Mouse (Mus musculus) liver, embryonic 12.5 days (tissue): ENCODE data around the gene Slc30a3. TPM values are rescaled to one million over a fixed set of nuclear protein-coding genes. Genes with fewer than 3 reads are reported as not detected.

ENCODE experiments used
- ATAC-seq: fragments of 200-750 bp; cut with Nextera tagmentation; 2 replicates; pipeline ENCODE4 v1.8.0; 2017; ENCODE audit warnings: moderate number of reproducible peaks, mild to moderate bottlenecking, moderate library complexity
- H3K27ac ChIP-seq: fragments of 300-500 bp; sonication (generic); 2 replicates; pipeline ENCODE4 v1.5.1; 2016; ENCODE audit warnings: mild to moderate bottlenecking
- H3K27me3 ChIP-seq: fragments of 300-500 bp; sonication (generic); replicated peaks from 2 replicates; pipeline ENCODE4 v1.6.1; 2016; ENCODE audit warnings: mild to moderate bottlenecking, moderate library complexity
- H3K36me3 ChIP-seq: fragments of 300-500 bp; sonication (generic); 2 replicates; pipeline ENCODE4 v1.6.1; 2016; ENCODE audit warnings: mild to moderate bottlenecking, moderate library complexity
- H3K4me1 ChIP-seq: fragments of 300-500 bp; sonication (generic); 2 replicates; pipeline ENCODE4 v1.6.1; 2016
- H3K4me2 ChIP-seq: fragments of 300-500 bp; sonication (generic); 2 replicates; pipeline ENCODE4 v1.6.1; 2016; ENCODE audit warnings: mild to moderate bottlenecking, moderate library complexity
- H3K4me3 ChIP-seq: fragments of 300-500 bp; sonication (generic); 2 replicates; pipeline ENCODE4 v1.5.1; 2016; ENCODE audit warnings: mild to moderate bottlenecking, moderate library complexity
- H3K9ac ChIP-seq: fragments of 300-500 bp; sonication (generic); 2 replicates; pipeline ENCODE4 v1.6.1; 2016; ENCODE audit warnings: mild to moderate bottlenecking, moderate library complexity
- H3K9me3 ChIP-seq: fragments of 300-500 bp; sonication (generic); replicated peaks from 2 replicates; pipeline ENCODE4 v1.6.1; 2016; ENCODE audit warnings: mild to moderate bottlenecking, moderate library complexity
- WGBS: fragments of 180-500 bp; shearing (Covaris S2); methylation state at CpG from one replicate; pipeline ENCODE4 v1.1.7; 2016; ENCODE audit not compliant: insufficient replicate concordance; 5-methylcytosine and 5-hydroxymethylcytosine counted together
- polyA plus RNA-seq: library from polyadenylated mRNA; unstranded; fragments of >200 nt; fragmentation: Nextera tagmentation; extraction: Ambion mirVana; gene quantifications from 2 replicates; pipeline ENCODE4 v1.2.1, GENCODE M21; 2016

Slc30a3 gene
- polyA plus RNA-seq, 1 experiment from 2014 or later, result 0.26 TPM

DNA sequence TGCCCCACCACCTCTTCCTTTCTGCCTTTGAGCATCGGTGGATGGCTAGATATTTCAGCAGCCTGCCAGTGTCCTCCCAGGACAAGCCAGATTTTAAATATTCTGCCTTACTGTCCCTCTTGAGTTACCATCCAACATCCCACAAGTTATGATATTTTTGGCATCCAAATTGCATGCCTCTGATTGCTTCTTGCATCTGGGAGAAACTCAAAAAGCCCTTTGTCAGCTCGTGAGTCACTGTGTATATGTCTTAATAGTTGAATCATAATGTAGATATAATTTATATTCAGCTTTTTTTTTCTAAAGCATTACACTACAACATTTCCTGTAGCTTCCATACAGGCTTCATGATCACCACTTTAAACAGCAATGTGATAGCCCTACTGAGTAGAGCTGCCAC is 20.9 kb downstream of the Slc30a3 start:
- Histone ChIP-seq H3K4me1 (peaks cover 13% of the 10 kb centered on the region), H3K9me3 (no peaks in the 10 kb centered on the region), H3K4me3 (no peak overlapping the region), H3K9ac (no peak overlapping the region), H3K4me2 (no peak overlapping the region), H3K36me3 (no peaks in the 10 kb centered on the region), H3K27ac (no peak overlapping the region), H3K27me3 (peaks cover 89% of the 10 kb centered on the region)
- ATAC-seq, result no peak
- WGBS, result 75% methylated on average over 2 of the region's 2 CpGs

GRCm38 (mm10) chr5:31086606-31087005 is 21.4 kb downstream of the Slc30a3 start:
- WGBS, result 27% methylated on average over 7 of the region's 7 CpGs
- no peak for ATAC-seq
- peaks cover 84% of the 10 kb centered on the region for H3K27me3 ChIP-seq

DNA sequence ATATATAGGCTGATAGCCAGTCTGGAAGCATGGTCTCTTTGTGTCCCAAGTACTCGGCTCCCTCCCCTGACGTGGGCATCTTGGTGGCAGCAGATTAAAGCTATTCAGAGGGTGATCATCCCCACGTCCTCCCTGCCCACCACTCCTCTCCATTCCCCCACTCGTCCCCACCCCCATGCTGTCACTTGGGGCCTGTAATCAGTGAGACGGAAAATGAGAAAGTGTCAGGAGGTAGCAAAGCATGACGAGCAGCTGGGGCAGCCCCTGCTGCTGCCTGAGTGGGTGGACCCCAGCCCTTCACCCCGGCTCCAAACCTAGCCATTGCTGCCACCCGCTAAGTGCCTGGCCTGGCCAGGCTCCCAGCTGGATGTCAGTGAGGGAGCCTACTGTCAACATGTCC is 24.1 kb downstream of the Slc30a3 start:
- Histone ChIP-seq H3K4me2 (no peak overlapping the region), H3K27me3 (peaks cover 57% of the 10 kb centered on the region), H3K27ac (no peak overlapping the region), H3K9ac (no peak overlapping the region; the same call in 1 of the 2 replicates), H3K4me3 (no peak overlapping the region), H3K36me3 (peaks cover 3% of the 10 kb centered on the region), H3K9me3 (no peaks in the 10 kb centered on the region), H3K4me1 (peaks cover 13% of the 10 kb centered on the region)
- ATAC-seq, result no peak
- WGBS, result 32% methylated on average over 8 of the region's 8 CpGs

More at GRCm38 (mm10) chr5:31086606-31087005, 21.4 kb downstream of the Slc30a3 start:
- Histone ChIP-seq H3K36me3 (no peaks in the 10 kb centered on the region), H3K27ac (no peak overlapping the region), H3K4me2 (no peak overlapping the region), H3K4me1 (peaks cover 13% of the 10 kb centered on the region), H3K9me3 (no peaks in the 10 kb centered on the region), H3K9ac (no peak overlapping the region), H3K4me3 (no peak overlapping the region)

DNA sequence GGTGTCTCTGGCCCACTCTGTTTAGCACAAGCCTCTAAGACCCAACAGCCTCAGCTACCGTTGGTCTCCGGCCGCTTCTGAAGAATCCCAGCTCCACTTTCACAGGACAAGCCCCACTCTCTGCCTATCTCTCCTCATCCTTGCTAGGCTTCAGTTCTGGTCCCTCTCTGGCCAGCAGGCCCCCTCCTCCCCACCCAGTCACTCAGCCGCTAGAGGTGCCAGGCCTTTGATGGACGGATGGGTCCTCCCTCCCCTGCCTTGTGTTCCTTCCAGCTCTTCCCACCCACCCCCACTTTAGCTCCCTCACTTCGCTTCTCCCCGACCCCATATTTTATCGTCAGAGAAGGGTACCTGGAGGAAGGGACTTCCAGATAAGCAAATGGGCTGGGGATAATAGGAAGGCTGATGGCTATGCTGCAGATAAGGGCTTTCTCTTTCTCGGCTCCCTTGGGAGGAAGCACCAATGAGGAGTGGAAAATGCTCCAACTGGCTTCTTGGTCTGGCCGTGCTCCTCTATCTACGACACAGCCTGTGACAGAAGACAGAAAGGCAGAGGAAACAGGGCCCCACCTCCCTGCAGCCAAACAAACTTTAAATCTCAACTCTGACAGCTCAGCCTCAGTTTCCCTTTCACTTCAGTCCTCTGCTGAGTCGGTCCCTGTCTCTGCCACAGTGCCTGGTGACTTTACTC is 25.0 kb downstream of the Slc30a3 start:
- Histone ChIP-seq H3K27me3 (peaks cover 49% of the 10 kb centered on the region), H3K9ac (no peak overlapping the region), H3K9me3 (no peaks in the 10 kb centered on the region), H3K4me1 (peaks cover 13% of the 10 kb centered on the region), H3K27ac (no peak overlapping the region), H3K36me3 (peaks cover 12% of the 10 kb centered on the region), H3K4me2 (peak overlapping the region; percentile 46), H3K4me3 (no peak overlapping the region)
- ATAC-seq, result no peak
- 6% methylated on average over 12 of the region's 12 CpGs for WGBS

GRCm38 (mm10) chr5:31082355-31082754 is 25.7 kb downstream of the Slc30a3 start:
- Histone ChIP-seq H3K4me2 (peak overlapping the region; percentile 46), H3K9ac (no peak overlapping the region), H3K4me1 (peaks cover 13% of the 10 kb centered on the region), H3K4me3 (no peak overlapping the region), H3K36me3 (peaks cover 19% of the 10 kb centered on the region), H3K27ac (no peak overlapping the region), H3K9me3 (no peaks in the 10 kb centered on the region), H3K27me3 (peaks cover 42% of the 10 kb centered on the region)
- 16% methylated on average over 5 of the region's 5 CpGs for WGBS
- ATAC-seq, result peak; percentile 38; the same call in 1 of the 2 replicates

DNA sequence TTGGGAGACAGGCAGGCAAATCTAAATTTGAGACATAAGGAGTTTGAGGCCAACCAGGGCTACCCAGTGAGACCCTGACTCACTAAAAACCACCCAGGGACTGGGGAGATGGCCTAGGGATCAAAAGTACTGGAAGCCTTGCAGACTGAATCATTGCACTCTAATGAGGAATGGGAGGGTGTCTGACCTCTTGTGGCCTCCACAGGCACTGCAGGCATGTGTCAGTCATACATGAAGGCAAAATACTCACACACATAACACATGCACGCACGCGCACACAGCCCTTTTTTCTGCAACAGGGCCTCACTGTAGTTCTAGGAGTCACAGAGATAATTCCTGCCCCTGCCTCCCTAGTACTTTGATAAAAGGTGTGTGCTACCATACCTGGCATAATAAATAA is 26.7 kb downstream of the Slc30a3 start:
- Histone ChIP-seq H3K9ac (no peak overlapping the region), H3K4me3 (no peak overlapping the region), H3K36me3 (peaks cover 29% of the 10 kb centered on the region), H3K4me1 (peaks cover 13% of the 10 kb centered on the region), H3K27me3 (peaks cover 33% of the 10 kb centered on the region), H3K27ac (no peak overlapping the region), H3K4me2 (no peak overlapping the region), H3K9me3 (no peaks in the 10 kb centered on the region)
- ATAC-seq, result no peak
- 58% methylated on average over 3 of the region's 3 CpGs for WGBS

- WGBS, result 61% methylated on average over 3 of the region's 3 CpGs
- Histone ChIP-seq H3K9me3 (no peaks in the 10 kb centered on the region), H3K27ac (no peak overlapping the region), H3K4me3 (no peak overlapping the region), H3K4me2 (no peak overlapping the region), H3K27me3 (peaks cover 27% of the 10 kb centered on the region), H3K4me1 (peaks cover 13% of the 10 kb centered on the region), H3K36me3 (peaks cover 35% of the 10 kb centered on the region), H3K9ac (no peak overlapping the region)
- ATAC-seq, result no peak
Measured at GRCm38 (mm10) chr5:31080795-31081164, 27.3 kb downstream of the Slc30a3 start.

DNA sequence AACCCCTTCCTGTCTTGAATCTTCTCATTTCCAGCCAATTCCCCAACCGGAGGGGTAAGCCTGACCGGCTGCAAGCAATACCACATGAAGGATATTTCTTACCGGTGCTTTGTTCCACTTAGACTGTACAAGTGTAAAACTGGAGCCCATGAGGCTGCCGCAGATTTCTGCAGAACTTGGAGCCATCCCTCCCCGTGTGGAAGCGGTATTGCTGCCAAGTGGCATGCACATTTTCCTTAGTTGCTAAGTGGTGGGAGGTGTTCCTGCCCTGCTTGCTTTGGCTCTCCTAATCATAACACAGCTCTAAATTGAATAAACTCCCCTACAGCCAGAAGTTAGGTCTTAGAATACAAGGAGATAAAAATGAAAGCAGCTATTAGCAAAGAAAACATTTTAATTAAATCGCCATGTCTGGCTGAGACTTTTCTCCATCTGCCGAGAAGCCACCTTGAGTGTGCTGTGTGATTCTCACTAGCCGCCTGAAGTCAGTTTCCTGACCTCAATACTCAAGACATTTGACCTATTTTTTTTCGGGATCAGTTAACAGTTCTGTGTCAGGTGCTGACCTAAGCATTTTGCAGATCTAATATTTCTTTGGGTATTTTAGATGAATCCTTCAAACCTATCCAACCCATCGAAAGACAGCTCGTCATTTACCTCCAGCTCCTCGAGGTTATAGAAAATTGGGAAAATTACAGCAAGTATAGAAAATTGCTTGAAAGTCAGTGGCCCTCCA is 27.8 kb downstream of the Slc30a3 start:
- peaks cover 41% of the 10 kb centered on the region for H3K36me3 ChIP-seq
- no peak overlapping the region for H3K4me3 ChIP-seq
- no peaks in the 10 kb centered on the region for H3K9me3 ChIP-seq
- no peak overlapping the region for H3K4me2 ChIP-seq
- H3K9ac ChIP-seq, result no peak overlapping the region
- peaks cover 13% of the 10 kb centered on the region for H3K4me1 ChIP-seq
- ATAC-seq, result no peak
- no peak overlapping the region for H3K27ac ChIP-seq
- peaks cover 22% of the 10 kb centered on the region for H3K27me3 ChIP-seq
- WGBS, result 71% methylated on average over 13 of the region's 13 CpGs

- H3K27me3 ChIP-seq, result no peaks in the 10 kb centered on the region
- no peaks in the 10 kb centered on the region for H3K4me1 ChIP-seq
- peaks cover 79% of the 10 kb centered on the region for H3K36me3 ChIP-seq
- H3K27ac ChIP-seq, result no peak overlapping the region
- H3K9me3 ChIP-seq, result no peaks in the 10 kb centered on the region
- ATAC-seq, result no peak
- no peak overlapping the region for H3K4me3 ChIP-seq
- H3K4me2 ChIP-seq, result no peak overlapping the region
- WGBS, result 80% methylated on average over 13 of the region's 13 CpGs
- no peak overlapping the region for H3K9ac ChIP-seq
Measured at GRCm38 (mm10) chr5:31076346-31076745, 31.7 kb downstream of the Slc30a3 start.

GRCm38 (mm10) chr5:31073176-31073575 is 34.9 kb downstream of the Slc30a3 start:
- Histone ChIP-seq H3K27ac (no peak overlapping the region), H3K4me1 (no peaks in the 10 kb centered on the region), H3K36me3 (peaks cover 100% of the 10 kb centered on the region), H3K9ac (no peak overlapping the region), H3K4me3 (no peak overlapping the region), H3K27me3 (no peaks in the 10 kb centered on the region), H3K4me2 (no peak overlapping the region), H3K9me3 (no peaks in the 10 kb centered on the region)
- WGBS, result 85% methylated on average over 12 of the region's 12 CpGs
- ATAC-seq, result no peak

GRCm38 (mm10) chr5:31071821-31072220 is 36.2 kb downstream of the Slc30a3 start:
- no peak overlapping the region for H3K27ac ChIP-seq
- no peak overlapping the region for H3K9ac ChIP-seq
- no peak for ATAC-seq
- H3K27me3 ChIP-seq, result no peaks in the 10 kb centered on the region
- H3K4me1 ChIP-seq, result no peaks in the 10 kb centered on the region
- no peak overlapping the region for H3K4me2 ChIP-seq
- no peak overlapping the region for H3K4me3 ChIP-seq
- H3K9me3 ChIP-seq, result no peaks in the 10 kb centered on the region
- peaks cover 100% of the 10 kb centered on the region for H3K36me3 ChIP-seq
- WGBS, result 80% methylated on average over 11 of the region's 11 CpGs

GRCm38 (mm10) chr5:31071059-31071458 is 37.0 kb downstream of the Slc30a3 start:
- H3K4me1 ChIP-seq, result no peaks in the 10 kb centered on the region
- ATAC-seq, result no peak
- H3K27ac ChIP-seq, result no peak overlapping the region
- no peak overlapping the region for H3K4me3 ChIP-seq
- H3K27me3 ChIP-seq, result no peaks in the 10 kb centered on the region
- H3K36me3 ChIP-seq, result peaks cover 100% of the 10 kb centered on the region
- H3K4me2 ChIP-seq, result no peak overlapping the region
- no peaks in the 10 kb centered on the region for H3K9me3 ChIP-seq
- no peak overlapping the region for H3K9ac ChIP-seq
- WGBS, result 68% methylated on average over 2 of the region's 2 CpGs
